Mouse (Mus musculus): ENCODE data around the gene Ren1.

Gene Ren1

DNA sequence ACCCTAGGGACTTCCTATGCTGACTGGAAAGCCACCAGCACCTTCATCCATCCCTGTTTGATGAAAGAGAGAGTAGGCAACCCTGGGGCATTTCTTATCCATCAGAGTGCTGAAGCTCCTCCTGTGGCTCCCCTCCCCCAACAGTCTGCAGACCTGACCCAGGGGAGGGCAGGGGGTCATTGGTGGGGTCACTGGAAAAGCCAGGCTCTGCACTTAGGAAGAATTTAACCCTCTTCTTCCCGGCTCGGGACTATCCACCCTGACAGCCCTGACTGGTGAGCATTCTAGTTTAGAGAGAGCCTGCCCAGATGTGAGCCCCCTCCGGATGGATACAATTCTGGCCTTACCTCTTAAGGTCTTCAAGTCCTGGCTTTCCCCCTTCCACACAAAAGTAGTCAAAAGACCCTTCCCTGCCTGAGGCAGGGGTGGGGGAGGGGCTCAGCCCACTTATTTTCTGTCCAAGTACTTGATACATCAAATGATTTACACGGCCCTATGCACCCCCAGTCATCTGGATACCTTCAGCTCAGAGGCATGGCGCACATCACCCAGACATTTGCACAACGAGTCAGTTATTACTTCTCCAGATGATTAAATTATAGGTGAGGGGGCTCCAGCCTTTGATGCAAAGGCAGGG, 58.7 kb downstream of the Ren1 start:
- DNase-seq (ENCODE audit: low spot score in 2 of 2) = no peak

DNA sequence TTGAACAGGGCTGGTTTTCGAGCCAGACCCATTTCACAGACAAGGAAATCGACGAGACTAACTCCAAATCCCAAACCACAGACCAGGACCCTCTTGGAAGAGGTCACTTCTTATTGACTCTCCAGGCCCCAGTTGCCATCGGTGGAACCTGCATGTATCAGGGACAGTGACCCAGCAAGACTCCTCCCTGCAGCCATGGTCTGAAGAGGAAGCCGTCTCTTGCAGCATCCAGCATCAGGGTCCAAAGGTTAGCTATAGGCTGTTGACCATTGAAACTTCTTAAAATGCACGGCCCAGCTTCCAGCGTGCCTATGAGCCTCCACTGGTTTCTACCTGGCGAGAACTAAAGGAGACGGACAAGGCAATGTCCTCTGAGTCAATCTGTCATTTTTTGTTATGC, 59.5 kb downstream of the Ren1 start:
- DNase-seq (ENCODE audit: low spot score in 2 of 2) = no peak
